Mouse (Mus musculus) embryonic facial prominence, embryonic 10.5 days (tissue): ENCODE measurements around the gene Rnf40. TPM values are rescaled to one million over a fixed set of nuclear protein-coding genes. Genes with fewer than 3 reads are reported as not detected.

Experiments used
- DNase-seq: peaks from one replicate; pipeline ENCODE4 v3.0.0-alpha.2; 2017; ENCODE audit warnings: low spot score
- H3K27ac ChIP-seq: fragments of 300-500 bp; sonication (generic); replicated peaks from 2 replicates; pipeline ENCODE4 v1.5.1; 2016; ENCODE audit warnings: mild to moderate bottlenecking
- H3K27me3 ChIP-seq: fragments of 300-500 bp; sonication (generic); replicated peaks from 2 replicates; pipeline ENCODE4 v1.6.1; 2016; ENCODE audit warnings: low read depth, mild to moderate bottlenecking; ENCODE audit not compliant: poor library complexity, severe bottlenecking
- H3K36me3 ChIP-seq: fragments of 300-500 bp; sonication (generic); replicated peaks from 2 replicates; pipeline ENCODE4 v1.6.1; 2016; ENCODE audit warnings: mild to moderate bottlenecking, moderate library complexity
- H3K4me1 ChIP-seq: fragments of 300-500 bp; sonication (generic); 2 replicates; pipeline ENCODE4 v1.6.1; 2016
- H3K4me3 ChIP-seq: fragments of 300-500 bp; sonication (generic); 2 replicates; pipeline ENCODE4 v1.5.1; 2016; ENCODE audit warnings: mild to moderate bottlenecking, moderate library complexity
- H3K9me3 ChIP-seq: fragments of 300-500 bp; sonication (generic); 2 replicates; pipeline ENCODE4 v1.6.1; 2016; ENCODE audit warnings: mild to moderate bottlenecking
- WGBS: fragments of 180-500 bp; shearing (Covaris S2); methylation state at CpG from one replicate; pipeline ENCODE4 v1.1.7; 2016; 5-methylcytosine and 5-hydroxymethylcytosine counted together
- polyA plus RNA-seq: library from polyadenylated mRNA; unstranded; fragments of >200 nt; fragmentation: Nextera tagmentation; extraction: Ambion mirVana; gene quantifications from 2 replicates; pipeline ENCODE4 v1.2.1, GENCODE M21; 2016

The Rnf40 gene
- 61.2 and 64.2 TPM in 2 replicates for polyA plus RNA-seq

DNA sequence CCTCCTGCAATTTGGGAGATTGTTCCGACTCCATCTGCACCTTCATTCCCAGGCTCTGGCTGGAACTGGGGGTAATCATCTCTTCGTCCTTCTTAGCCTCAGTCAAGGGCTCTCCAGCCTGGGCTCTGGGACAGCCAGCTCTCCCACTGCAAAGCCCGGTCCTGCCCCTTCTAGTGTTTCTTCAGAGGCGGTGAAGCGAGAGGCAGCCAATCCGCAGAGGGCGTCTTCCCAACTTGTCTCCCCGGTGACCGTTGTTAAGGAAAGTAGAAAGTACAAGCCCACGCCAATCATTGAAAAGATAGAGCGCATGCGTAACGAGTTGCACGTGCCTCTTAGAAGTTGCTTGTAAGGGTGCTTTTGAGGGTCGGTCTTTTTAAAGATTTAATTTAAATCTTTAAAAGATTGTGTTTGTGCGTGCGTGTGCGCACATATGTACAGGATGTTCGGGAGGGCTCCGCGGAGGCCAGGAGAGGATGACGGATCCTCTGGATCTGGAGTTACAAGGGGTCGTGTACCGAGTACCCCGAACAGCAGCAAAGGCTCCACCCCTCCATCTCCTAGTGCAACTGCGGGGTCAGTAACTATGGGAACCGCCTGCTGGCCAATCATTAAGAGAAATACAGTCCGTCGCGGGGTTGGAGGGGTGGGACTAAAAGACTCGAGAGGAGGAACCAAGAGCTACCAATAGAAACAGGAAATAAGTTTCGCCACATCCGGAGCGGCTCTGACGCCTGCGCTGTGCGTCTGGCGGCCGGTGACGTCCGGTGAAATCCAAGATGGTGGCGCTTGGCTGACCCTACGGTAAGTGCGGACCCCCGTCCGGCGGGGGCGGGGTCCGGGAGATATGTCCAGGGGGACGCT lies at the start of gene Rnf40, which contains the start of gene Ccdc189:
Rnf40 (plus strand) TSS at position 757 of the 861 bp plus-strand sequence.
Ccdc189 (minus strand) TSS at position 585 of the 861 bp plus-strand sequence.
- H3K9me3 ChIP-seq: no peaks in the 10 kb centered on the region
- WGBS: under 1% methylated on average over 50 of the region's 50 CpGs
- no peaks in the 10 kb centered on the region for H3K27me3 ChIP-seq
- peak within 1 kb of the TSS; percentile 96 for H3K4me3 ChIP-seq
- H3K36me3 ChIP-seq: peaks cover 67% of the 10 kb centered on the region
- peak; percentile 96 for DNase-seq
- H3K27ac ChIP-seq: peak within 1 kb of the TSS; percentile 88
- H3K4me1 ChIP-seq: peaks cover 20% of the 10 kb centered on the region

- Histone ChIP-seq H3K27me3 (no peaks in the 10 kb centered on the region), H3K36me3 (peaks cover 100% of the 10 kb centered on the region), H3K4me3 (no peak overlapping the region), H3K9me3 (no peaks in the 10 kb centered on the region), H3K4me1 (no peaks in the 10 kb centered on the region), H3K27ac (no peak overlapping the region)
- DNase-seq: no peak
- 95% methylated on average over 3 of the region's 3 CpGs for WGBS
Observed at GRCm38 (mm10) chr7:127541671-127542070, 46.9 kb upstream of the Rnf40 start.

DNA sequence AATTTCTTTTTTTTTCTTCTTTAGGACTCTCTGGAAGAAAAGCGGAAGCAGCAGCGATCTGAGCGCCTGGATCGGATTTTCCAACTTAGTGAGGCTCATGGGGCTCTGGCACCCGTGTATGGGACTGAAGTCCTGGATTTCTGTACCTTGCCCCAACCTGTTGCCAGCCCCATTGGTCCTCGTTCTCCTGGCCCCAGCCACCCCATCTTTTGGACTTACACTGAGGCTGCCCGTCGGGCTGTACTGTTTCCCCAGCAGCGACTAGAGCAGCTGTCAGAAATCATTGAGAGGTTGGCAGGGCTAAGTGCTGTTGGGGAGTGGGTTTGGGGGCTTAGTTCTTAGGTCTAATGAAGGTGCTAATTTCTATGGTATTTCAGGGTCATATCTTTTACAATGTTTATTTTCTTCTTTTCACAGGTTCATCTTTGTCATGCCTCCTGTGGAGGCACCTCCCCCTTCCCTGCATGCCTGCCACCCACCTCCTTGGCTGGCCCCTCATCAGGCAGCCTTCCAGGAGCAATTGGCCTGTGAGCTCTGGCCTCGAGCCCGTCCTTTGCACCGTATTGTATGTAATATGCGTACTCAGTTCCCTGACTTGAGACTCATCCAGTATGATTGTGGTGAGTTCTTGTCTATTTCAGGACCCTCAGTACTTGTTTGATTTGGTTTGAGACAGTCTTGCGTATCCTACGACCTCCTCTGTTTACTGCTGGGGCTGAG lies 39.3 kb upstream of the Rnf40 start:
- H3K27ac ChIP-seq: no peak overlapping the region
- H3K4me1 ChIP-seq: no peaks in the 10 kb centered on the region
- DNase-seq: no peak
- 92% methylated on average over 15 of the region's 15 CpGs for WGBS
- H3K36me3 ChIP-seq: peaks cover 98% of the 10 kb centered on the region
- no peaks in the 10 kb centered on the region for H3K27me3 ChIP-seq
- H3K9me3 ChIP-seq: no peaks in the 10 kb centered on the region
- H3K4me3 ChIP-seq: no peak overlapping the region

GRCm38 (mm10) chr7:127551558-127551957 lies 37.0 kb upstream of the Rnf40 start:
- Histone ChIP-seq H3K27me3 (no peaks in the 10 kb centered on the region), H3K27ac (no peak overlapping the region), H3K4me1 (no peaks in the 10 kb centered on the region), H3K4me3 (no peak overlapping the region), H3K9me3 (no peaks in the 10 kb centered on the region), H3K36me3 (peaks cover 98% of the 10 kb centered on the region)
- DNase-seq: no peak
- WGBS: 94% methylated on average over 8 of the region's 8 CpGs

GRCm38 (mm10) chr7:127560580-127560979 lies 28.0 kb upstream of the Rnf40 start:
- H3K9me3 ChIP-seq: no peaks in the 10 kb centered on the region
- no peak overlapping the region for H3K27ac ChIP-seq
- peaks cover 94% of the 10 kb centered on the region for H3K36me3 ChIP-seq
- H3K4me1 ChIP-seq: no peaks in the 10 kb centered on the region
- DNase-seq: no peak
- 90% methylated on average over 11 of the region's 11 CpGs for WGBS
- H3K27me3 ChIP-seq: no peaks in the 10 kb centered on the region
- no peak overlapping the region for H3K4me3 ChIP-seq

DNA sequence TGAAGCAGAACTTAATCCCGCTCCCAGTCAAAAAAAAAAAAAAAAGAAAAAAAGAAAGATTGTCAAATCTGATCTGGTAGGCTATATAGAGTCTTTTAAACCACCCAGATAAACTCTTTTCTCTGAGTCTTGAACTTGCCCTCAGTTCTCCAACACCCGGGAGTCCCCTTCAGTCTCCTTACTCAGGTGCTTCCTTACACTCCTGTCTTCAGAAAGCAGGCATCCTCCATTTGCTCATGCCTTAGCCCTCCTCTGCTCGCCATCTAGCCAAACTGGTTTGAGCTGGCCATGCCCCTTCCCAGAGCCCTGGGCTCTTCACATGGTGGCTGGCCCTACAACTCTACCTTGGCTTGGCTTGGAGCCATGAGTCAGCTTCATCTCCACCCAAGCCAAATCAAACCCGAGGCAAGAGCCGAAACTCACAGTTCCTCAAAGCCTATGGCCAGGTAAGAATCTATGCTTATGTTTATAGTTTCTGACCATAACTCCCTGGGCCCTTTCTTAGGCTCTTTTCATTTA lies 27.2 kb upstream of the Rnf40 start, which contains the start of gene Tmem265:
Tmem265 (plus strand) TSS at position 51 of the 519 bp plus-strand sequence.
- 94% methylated on average over 5 of the region's 5 CpGs for WGBS

DNA sequence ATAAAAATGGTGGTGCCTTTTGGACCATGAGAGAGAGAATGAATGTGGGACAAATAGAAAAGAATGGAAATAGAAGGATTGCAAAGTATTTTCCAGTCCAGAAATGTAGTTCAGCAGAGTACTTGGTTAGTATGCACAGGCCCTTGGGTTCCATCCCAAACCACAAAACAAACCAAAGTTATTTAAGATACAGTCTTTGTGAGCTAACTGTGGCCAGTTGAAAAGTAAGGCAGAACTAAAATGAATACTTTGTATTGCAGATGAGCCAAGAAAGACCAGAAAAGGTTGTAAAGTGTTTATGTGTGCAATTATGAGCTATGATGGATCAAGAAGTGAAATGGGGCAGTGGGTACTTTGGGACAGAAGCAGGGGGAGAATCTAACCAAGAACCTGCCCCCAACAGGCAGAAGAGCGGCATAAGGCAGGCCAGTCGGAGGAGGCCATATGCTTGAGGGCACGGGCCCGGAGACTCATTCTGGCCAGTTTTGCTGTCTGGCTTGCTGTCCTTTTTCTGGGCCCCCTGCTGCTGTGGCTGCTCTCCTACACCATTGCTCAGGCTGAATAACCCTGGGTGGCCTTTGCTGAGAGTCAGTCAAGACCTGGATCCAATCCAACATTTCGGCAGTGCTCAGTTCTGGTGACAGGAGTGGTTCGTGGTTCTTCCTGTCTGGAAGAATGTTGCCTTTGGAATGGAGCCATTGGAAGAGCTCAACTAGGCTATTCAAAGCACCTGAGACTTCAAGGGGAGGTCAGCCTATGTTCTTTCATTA lies 24.0 kb upstream of the Rnf40 start:
- Histone ChIP-seq H3K27ac (no peak overlapping the region), H3K9me3 (no peaks in the 10 kb centered on the region), H3K27me3 (no peaks in the 10 kb centered on the region), H3K4me3 (no peak overlapping the region), H3K4me1 (no peaks in the 10 kb centered on the region), H3K36me3 (peaks cover 86% of the 10 kb centered on the region)
- DNase-seq: no peak
- 91% methylated on average over 6 of the region's 6 CpGs for WGBS

More for the DNA sequence above, 27.2 kb upstream of the Rnf40 start, which contains the start of gene Tmem265:
- no peak within 1 kb of the TSS for H3K27ac ChIP-seq
- no peaks in the 10 kb centered on the region for H3K9me3 ChIP-seq
- no peaks in the 10 kb centered on the region for H3K27me3 ChIP-seq
- no peak for DNase-seq
- no peaks in the 10 kb centered on the region for H3K4me1 ChIP-seq
- H3K4me3 ChIP-seq: no peak within 1 kb of the TSS
- H3K36me3 ChIP-seq: peaks cover 92% of the 10 kb centered on the region

GRCm38 (mm10) chr7:127572895-127573471 lies 15.6 kb upstream of the Rnf40 start, which contains the start of gene Phkg2:
Gene Phkg2, plus strand, starts transcription at chr7:127573340.
- Histone ChIP-seq H3K27me3 (no peaks in the 10 kb centered on the region), H3K9me3 (no peaks in the 10 kb centered on the region), H3K27ac (peak within 1 kb of the TSS; percentile 92), H3K4me3 (peak within 1 kb of the TSS; percentile 93), H3K4me1 (peaks cover 27% of the 10 kb centered on the region), H3K36me3 (peaks cover 39% of the 10 kb centered on the region)
- peak; percentile 92 for DNase-seq
- WGBS: under 1% methylated on average over 17 of the region's 17 CpGs

GRCm38 (mm10) chr7:127573503-127574008 lies 15.0 kb upstream of the Rnf40 start:
- peak overlapping the region; percentile 92 for H3K27ac ChIP-seq

GRCm38 (mm10) chr7:127574115-127574514 lies 14.5 kb upstream of the Rnf40 start:
- peak overlapping the region; percentile 93 for H3K4me3 ChIP-seq
- DNase-seq: no peak
- H3K27me3 ChIP-seq: no peaks in the 10 kb centered on the region
- H3K4me1 ChIP-seq: peaks cover 27% of the 10 kb centered on the region
- peaks cover 41% of the 10 kb centered on the region for H3K36me3 ChIP-seq
- 29% methylated on average over 7 of the region's 7 CpGs for WGBS
- no peaks in the 10 kb centered on the region for H3K9me3 ChIP-seq
- peak overlapping the region; percentile 92 for H3K27ac ChIP-seq

More at GRCm38 (mm10) chr7:127573503-127574008, 15.0 kb upstream of the Rnf40 start:
- peaks cover 27% of the 10 kb centered on the region for H3K4me1 ChIP-seq
- peak overlapping the region; percentile 93 for H3K4me3 ChIP-seq
- WGBS: 2% methylated on average over 28 of the region's 28 CpGs
- H3K36me3 ChIP-seq: peaks cover 42% of the 10 kb centered on the region
- H3K27me3 ChIP-seq: no peaks in the 10 kb centered on the region
- DNase-seq: no peak
- no peaks in the 10 kb centered on the region for H3K9me3 ChIP-seq

DNA sequence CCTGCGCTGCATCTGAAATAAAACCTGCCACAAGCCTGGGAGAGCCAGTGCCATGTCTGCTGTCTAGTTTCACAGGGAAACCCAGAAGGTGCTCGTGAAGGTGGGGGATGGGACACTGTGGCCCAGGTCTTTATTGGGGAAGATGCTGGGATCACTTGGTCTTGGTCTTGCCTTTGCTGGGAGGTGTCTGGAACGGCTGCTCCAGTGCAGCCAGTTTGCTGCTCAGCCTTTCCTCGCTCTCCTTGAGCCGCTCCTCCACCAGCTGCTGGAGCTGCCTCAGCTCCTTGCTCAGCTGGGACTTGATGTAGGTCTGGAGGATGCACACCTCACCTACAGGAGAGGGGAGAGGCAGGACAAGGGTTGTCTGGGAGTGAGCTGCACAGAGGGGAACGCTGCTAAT lies 5.3 kb upstream of the Rnf40 start:
- DNase-seq: no peak
- Histone ChIP-seq H3K27me3 (no peaks in the 10 kb centered on the region), H3K4me1 (peaks cover 12% of the 10 kb centered on the region), H3K27ac (no peak overlapping the region), H3K4me3 (peak overlapping the region; percentile 15; the same call in 1 of the 2 replicates), H3K36me3 (peaks cover 75% of the 10 kb centered on the region), H3K9me3 (no peaks in the 10 kb centered on the region)
- 95% methylated on average over 6 of the region's 6 CpGs for WGBS
